Mouse (Mus musculus) frontal cortex, postnatal 36 days (tissue): ENCODE data around the gene Vps52.
A peak's percentile ranks its signal among the peaks of the same experiment; 100 is the strongest.

ENCODE experiments used
- DNase-seq, 2 experiments: peaks; one replicate each; pipeline ENCODE4 v3.0.0; 2022; ENCODE audit warnings: low spot score in 2 of 2

Gene Vps52

GRCm38 (mm10) chr17:33920282-33921097 is 35.1 kb upstream of the Vps52 start:
- DNase-seq: peak; percentile 76 to 85

DNA sequence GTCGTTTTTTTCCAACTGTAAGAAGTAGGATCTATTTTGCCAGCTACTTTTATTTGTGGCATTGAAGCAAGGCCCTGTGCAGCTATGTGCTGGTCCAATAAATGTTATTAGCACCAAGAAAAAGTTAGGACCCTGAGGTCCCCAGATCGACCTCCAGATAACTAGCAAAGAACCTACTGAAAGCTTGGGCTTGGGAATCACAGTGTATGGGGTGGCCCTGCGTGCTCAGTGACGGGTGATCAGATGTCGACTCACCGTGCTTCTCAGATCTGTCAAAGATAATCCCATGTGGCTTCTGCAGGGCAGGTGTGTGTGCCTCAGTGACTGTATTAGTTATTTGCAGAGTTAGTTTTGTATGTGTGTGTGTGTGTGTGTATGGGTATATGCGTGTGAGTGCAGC is 34.3 kb upstream of the Vps52 start:
- no peak for DNase-seq

GRCm38 (mm10) chr17:33924577-33925283 is 30.9 kb upstream of the Vps52 start:
- DNase-seq: no peak

- DNase-seq: no peak
These were observed 30.1 kb upstream of the Vps52 start for GRCm38 (mm10) chr17:33925406-33926116.

DNA sequence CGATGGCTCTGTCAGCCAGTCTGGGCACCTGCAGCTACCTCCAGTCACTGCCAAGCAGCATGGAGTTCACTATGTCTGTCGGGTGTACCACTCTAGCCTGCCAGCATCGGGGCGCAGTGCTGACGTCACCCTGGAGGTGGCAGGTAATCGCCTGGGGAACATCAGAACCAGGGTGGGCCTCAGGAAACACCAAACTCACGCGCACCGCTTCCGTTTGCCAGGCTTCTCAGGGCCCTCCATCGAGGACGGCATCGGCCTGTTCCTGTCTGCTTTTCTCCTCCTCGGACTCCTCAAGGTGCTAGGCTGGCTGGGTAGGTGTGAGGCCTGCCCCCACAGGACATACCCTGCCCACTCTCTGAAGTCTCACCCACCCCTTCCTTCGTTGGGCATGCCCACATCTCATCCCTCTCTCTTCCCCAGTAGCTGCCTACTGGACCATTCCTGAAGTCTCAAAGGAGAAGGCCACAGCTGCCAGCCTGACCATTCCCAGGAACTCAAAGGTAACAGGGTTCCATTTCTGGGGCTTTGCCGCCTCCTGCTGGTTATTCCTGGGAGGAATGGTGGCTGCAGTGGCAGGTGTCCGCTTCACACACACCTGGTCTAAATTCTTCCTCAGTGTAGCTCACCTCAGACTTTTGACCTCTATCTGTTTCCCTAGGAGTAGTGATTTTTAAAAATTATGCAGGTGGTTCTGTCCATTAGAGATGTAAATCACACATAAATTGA is 29.2 kb upstream of the Vps52 start:
- DNase-seq: no peak

- no peak for DNase-seq
These were observed 27.2 kb upstream of the Vps52 start for GRCm38 (mm10) chr17:33928251-33928947.

DNA sequence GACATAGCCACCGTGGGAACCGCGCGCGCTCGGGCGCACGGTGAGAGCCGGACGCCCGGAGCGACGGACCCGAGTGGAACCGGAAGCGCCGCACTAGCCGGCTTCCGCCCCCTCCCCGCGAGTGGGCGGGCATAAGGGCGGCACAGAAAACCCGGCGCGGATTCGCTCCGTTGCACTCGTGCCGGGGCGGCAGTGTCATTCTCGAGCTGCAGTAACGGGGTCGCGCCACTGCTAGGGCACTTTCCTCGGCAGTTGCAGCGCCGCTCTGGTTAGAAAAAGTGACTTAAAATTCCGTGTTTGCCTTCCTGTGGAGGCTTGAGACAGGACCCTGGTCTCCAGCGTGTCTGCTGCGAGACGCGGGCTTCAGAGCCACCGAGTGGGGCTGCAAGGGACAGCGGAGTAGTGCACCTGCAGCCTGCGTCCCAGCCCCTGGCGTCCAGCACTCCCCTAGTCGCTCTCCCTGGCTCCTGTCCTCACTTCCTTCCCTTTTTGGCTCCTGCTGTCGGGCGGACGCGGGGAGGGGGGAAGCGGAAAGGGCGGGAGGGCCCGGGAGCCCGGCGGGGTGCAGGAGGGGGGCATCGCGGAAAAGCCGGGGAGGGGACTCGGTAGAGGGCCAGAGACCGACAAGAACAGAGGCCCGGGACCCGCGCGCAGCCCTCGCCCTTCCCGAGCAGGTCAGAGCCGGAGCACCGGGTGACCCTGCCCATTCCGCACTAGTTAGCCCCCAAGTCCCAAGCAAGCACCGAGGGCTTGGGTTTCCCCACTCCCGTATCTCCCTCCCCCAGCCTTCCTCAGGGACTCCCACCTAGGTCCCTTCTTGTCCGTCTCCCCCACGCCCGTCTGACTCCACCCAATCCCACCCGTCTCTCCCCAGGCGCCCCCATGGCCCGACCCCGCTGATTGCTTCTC is 26.0 kb upstream of the Vps52 start, which contains the start of gene Rgl2:
Gene Rgl2 (plus strand): TSS at position 173 of the 909 bp plus-strand sequence.
- DNase-seq: peak; percentile 91 to 93

DNA sequence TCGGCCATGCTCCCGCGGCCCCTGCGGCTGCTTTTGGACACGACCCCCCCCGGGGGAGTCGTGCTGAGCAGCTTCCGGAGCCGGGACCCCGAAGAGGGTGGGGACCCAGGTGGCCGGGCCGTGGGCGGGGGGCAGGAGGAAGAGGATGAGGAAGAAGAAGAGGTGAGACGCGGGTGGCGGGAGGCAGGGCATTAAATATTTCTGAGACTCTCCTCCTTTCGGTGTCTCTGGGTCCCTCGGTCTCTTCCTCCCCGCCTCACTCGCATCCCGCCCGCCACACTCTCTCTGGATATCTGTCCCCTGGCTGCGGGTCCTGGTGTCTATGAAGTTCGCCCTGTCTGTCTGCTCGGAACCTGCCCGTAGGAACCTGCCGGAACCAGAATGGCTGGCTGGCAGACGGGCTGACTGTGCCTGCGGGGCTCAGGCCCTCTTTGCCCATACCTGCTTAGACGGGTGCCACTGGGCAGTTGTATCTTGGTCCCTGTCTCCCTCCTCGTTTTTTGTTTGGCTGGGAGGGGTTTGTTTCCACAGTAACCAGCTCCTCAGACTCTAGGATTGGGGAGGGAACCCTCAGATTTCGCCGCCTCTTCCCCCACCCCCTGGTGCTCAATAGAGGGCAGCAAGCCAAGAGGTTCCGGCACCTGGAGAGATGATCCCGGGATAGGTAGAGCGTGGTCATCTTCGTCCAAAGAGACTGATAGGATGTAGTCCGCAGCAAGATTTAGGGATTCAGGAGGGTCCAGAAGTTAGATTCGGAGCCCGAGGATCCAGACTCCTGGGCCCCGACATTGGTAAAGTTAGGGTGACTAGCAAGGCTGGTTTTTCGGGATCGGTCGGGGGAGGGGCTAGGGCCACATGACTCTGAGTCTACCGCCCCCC is 25.1 kb upstream of the Vps52 start:
- DNase-seq: peak; percentile 71 to 74

DNA sequence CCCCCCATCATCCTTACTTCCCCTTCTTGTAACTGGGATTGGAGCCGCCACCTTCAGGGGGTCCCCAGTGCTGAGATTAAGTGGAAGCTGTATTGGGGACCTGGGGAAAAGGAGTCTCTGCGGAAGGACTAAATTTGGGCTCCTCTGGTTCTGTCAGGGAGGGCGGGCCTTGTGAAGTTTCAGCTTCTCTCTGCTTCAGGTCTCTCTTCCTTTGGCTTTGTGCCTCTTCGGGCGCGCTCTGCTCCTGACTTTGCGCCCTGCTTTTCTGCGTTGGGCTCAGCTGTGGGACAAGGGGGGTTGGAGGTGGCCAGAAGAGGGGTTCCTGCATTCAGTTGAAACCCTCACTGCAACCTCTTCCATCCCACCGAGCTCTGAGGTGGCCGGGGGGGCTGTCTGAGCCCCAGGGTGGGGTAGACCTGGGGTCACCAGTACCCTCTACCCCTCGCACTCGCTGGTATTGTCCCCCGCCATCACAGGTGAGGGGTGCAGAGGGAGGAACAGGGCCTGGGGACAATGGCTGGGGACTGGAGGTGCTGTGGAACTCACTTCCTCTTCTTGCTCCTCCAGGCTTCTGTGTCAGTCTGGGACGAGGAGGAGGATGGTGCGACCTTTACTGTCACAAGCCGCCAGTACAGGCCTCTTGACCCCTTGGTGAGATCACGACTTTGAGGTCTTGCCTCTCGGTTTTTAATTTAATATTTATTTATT is 24.3 kb upstream of the Vps52 start:
- DNase-seq: no peak

- DNase-seq: no peak
These were observed 23.7 kb upstream of the Vps52 start for GRCm38 (mm10) chr17:33931947-33932346.

DNA sequence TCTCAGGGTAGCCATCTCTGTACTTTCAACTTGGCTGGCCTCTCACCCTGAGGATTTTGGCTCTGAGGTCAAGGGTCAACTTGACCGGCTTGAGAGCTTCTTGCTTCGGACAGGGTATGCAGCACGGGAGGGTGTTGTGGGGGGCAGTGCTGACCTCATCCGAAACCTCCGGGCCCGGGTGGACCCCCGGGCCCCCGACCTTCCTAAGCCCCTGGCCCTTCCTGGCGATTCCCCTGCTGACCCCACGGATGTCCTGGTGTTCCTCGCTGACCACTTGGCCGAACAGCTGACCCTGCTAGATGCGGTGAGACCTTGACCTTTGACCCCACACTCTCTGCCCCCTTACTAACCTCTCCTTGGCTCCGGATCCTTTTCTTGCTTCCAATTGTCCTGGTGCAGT is 23.2 kb upstream of the Vps52 start:
- DNase-seq: no peak

DNA sequence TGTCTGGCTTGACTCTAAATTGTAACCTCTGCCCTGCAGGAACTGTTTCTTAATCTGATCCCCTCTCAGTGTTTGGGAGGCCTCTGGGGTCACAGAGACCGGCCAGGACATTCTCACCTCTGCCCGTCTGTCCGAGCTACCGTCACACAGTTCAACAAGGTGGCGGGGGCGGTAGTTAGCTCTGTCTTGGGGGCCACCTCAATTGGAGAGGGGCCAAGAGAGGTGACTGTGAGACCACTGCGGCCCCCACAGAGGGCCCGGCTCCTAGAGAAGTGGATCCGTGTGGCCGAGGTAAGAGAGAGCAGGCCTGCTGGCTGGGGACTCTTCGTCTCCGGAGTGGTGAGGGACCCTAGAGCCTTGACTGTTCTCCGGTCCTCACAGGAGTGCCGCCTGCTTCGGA is 22.6 kb upstream of the Vps52 start:
- DNase-seq: no peak

- DNase-seq: no peak
These were observed 20.1 kb upstream of the Vps52 start for GRCm38 (mm10) chr17:33935422-33936055.

DNA sequence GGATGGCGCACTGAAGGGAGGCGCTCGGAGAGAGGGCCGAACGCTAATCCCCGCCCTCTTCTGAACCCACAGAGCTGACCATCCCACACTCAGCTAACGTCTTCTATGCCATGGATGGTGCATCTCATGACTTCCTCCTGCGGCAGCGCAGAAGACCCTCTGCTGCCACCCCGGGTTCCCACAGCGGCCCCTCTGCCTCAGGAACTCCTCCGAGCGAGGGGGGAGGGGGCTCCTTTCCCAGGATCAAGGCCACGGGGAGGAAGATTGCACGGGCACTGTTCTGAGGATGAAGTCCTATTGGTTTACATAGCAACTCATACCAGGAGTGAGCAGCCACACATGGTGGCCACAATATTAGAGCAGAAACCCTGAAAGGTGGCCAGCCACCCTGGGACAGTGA is 18.6 kb upstream of the Vps52 start:
- DNase-seq: no peak

- no peak for DNase-seq
These were observed 16.8 kb upstream of the Vps52 start for GRCm38 (mm10) chr17:33938783-33939182.

DNA sequence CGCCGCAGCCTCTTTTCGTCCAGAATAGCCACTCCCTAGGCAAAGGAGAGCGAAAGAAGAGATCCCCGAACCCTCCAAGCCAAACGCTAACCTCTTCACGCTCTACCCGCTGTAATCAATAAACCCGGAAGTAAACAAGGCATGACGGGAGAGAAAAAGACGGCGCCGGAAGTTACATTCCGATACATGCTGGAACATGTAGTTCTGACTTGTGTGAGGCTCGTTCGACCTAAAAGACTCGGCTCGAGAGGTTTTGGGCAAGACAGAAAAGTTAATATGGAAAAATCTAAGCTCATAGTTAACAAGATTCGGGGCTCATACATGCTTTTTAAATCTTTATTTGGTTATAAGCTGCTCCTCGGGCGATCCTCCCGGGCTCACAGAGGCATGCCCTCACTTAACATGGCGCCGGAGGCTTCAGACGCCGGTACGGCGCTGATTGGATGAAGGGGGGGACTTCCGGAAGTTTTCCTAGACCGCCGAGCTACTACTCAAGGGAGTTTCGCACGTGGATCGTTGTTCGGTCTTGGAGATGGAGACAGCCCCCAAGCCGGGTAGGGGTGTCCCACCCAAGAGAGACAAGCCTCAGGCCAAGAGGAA is 15.3 kb upstream of the Vps52 start, which contains the start of the genes Pfdn6 and Wdr46:
Gene Pfdn6 (minus strand): TSS at position 138 of the 600 bp plus-strand sequence.
Gene Wdr46 (plus strand): TSS at position 455 of the 600 bp plus-strand sequence.
- DNase-seq: peak; percentile 86 to 92

- no peak for DNase-seq
These were observed 14.6 kb upstream of the Vps52 start for GRCm38 (mm10) chr17:33940981-33941380.
